Mouse (Mus musculus): Measurements from ENCODE around the gene Chd1l. TPM values are rescaled to one million over a fixed set of nuclear protein-coding genes. Genes with fewer than 3 reads are reported as not detected.

Gene Chd1l
- polyA plus RNA-seq (2012; ENCODE audit: insufficient read depth, insufficient read length, missing spikeins) = 7.8 and 8.6 TPM in 2 replicates

- Histone ChIP-seq H3K4me1 (ENCODE audit: control insufficient read depth, insufficient read depth, insufficient read length, low read length) (peaks cover 3% of the 10 kb centered on the region; the same call in 1 of the 2 replicates), H3K27ac (replicated peaks; ENCODE audit: low read depth, low read length) (peak within 1 kb of the TSS; percentile 83), H3K4me3 (ENCODE audit: insufficient read depth, low read depth, low read length) (peak within 1 kb of the TSS; percentile 94)
Measured at GRCm38 (mm10) chr3:97609845-97610410, at the start of gene Chd1l. Chd1l (minus strand) TSS chr3:97610203.

GRCm38 (mm10) chr3:97659746-97660145 is 49.7 kb upstream of the Chd1l start:
- H3K4me1 ChIP-seq (ENCODE audit: control insufficient read depth, insufficient read depth, insufficient read length, low read length) = no peaks in the 10 kb centered on the region
- peak overlapping the region; percentile 77 for H3K4me3 ChIP-seq (ENCODE audit: insufficient read depth, low read depth, low read length)
- H3K27ac ChIP-seq (replicated peaks; ENCODE audit: low read depth, low read length) = no peak overlapping the region

DNA sequence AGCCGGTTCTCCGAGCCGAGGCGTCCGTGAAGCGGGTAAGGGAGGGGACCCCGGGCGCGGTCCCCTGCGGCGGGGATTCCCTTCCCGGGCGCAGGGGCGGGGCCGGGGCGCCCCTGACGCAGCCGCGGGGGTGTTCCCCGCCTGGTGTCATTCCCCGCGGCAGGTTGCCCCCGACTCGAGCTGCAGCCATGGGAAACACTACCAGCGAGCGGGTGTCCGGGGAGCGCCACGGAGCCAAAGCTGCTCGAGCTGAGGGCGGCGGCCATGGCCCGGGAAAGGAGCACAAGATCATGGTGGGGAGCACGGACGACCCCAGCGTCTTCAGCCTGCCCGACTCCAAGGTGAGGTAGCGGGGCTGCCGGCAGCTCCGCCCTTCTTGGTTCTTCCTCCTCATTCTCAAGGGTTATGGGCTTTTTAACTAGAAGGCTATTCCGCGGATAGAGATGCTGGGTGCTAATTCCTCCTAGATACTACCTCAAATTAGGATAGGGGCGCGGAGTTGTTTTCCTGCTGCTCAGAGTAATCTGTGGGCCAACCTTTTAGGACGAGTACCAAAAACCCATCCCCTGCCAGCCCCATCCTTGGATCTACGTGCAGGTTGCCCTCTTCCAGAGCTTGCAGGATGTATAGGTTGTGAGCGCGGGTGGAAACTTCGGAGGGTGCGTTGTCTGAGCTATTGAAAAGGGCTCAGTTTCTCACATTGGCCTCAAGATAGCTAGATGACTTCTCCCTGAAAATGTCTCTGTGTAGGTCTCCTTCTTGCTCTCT is 48.6 kb upstream of the Chd1l start:
- no peaks in the 10 kb centered on the region for H3K4me1 ChIP-seq (ENCODE audit: control insufficient read depth, insufficient read depth, insufficient read length, low read length)
- H3K4me3 ChIP-seq (ENCODE audit: insufficient read depth, low read depth, low read length) = peak overlapping the region; percentile 77
- 0 out of 2 replicates have a peak overlapping the region, but pooled peaks have one; percentile 9 for H3K27ac ChIP-seq (replicated peaks; ENCODE audit: low read depth, low read length)

GRCm38 (mm10) chr3:97657655-97658411 is 47.8 kb upstream of the Chd1l start, which contains the start of gene Prkab2:
Prkab2 (plus strand) TSS chr3:97658193.
- Histone ChIP-seq H3K27ac (replicated peaks; ENCODE audit: low read depth, low read length) (peak within 1 kb of the TSS; percentile 62), H3K4me1 (ENCODE audit: control insufficient read depth, insufficient read depth, insufficient read length, low read length) (no peaks in the 10 kb centered on the region), H3K4me3 (ENCODE audit: insufficient read depth, low read depth, low read length) (peak within 1 kb of the TSS; percentile 83)

GRCm38 (mm10) chr3:97654901-97655300 is 44.9 kb upstream of the Chd1l start:
- Histone ChIP-seq H3K4me1 (ENCODE audit: control insufficient read depth, insufficient read depth, insufficient read length, low read length) (no peaks in the 10 kb centered on the region), H3K4me3 (ENCODE audit: insufficient read depth, low read depth, low read length) (no peak overlapping the region), H3K27ac (replicated peaks; ENCODE audit: low read depth, low read length) (no peak overlapping the region)

DNA sequence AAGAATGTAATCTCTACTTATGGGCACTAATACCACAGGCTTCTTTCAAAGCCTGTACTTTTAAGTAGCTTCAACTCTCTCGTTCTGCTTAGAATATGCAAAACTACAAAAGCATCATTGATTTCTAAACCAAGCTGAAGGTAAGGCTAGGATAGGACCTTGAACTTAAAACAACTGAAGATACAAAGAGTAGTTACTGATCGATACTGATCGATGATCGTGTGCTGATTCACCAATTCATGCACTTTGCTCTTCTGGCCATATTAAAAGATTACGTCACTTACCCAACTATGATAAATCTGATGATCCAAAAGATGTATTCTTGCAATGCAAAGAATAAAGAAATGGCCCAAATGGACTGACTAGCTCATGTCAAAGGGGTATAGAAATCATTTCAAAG is 43.8 kb upstream of the Chd1l start:
- Histone ChIP-seq H3K27ac (replicated peaks; ENCODE audit: low read depth, low read length) (no peak overlapping the region), H3K4me1 (ENCODE audit: control insufficient read depth, insufficient read depth, insufficient read length, low read length) (0 out of 2 replicates have a peak, but pooled peaks cover 2% of the 10 kb centered on the region), H3K4me3 (ENCODE audit: insufficient read depth, low read depth, low read length) (no peak overlapping the region)

DNA sequence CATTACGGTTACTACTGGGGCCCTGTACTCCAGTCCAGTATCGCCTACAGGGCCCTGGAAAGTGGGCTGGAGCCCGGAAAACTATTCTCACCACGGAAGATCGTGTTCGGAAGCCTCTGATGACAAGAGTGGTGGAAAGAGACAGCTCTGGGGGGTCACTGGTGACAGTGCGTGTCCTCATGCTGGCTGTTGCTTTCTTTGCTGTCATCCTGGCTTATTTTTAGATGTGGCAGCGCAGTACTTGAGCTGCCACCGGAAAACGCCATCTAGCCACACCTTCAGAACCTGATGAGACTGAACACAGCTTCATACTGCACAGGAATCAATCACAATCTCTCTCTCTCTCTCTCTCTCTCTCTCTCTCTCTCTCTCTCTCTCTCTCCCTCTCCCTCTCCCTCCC is 41.6 kb upstream of the Chd1l start:
- H3K4me1 ChIP-seq (ENCODE audit: control insufficient read depth, insufficient read depth, insufficient read length, low read length) = 0 out of 2 replicates have a peak, but pooled peaks cover 2% of the 10 kb centered on the region
- H3K4me3 ChIP-seq (ENCODE audit: insufficient read depth, low read depth, low read length) = no peak overlapping the region
- H3K27ac ChIP-seq (replicated peaks; ENCODE audit: low read depth, low read length) = no peak overlapping the region

- Histone ChIP-seq H3K4me3 (ENCODE audit: insufficient read depth, low read depth, low read length) (no peak overlapping the region), H3K4me1 (ENCODE audit: control insufficient read depth, insufficient read depth, insufficient read length, low read length) (0 out of 2 replicates have a peak, but pooled peaks cover 2% of the 10 kb centered on the region), H3K27ac (replicated peaks; ENCODE audit: low read depth, low read length) (no peak overlapping the region)
Measured at GRCm38 (mm10) chr3:97649469-97649868, 39.5 kb upstream of the Chd1l start.

DNA sequence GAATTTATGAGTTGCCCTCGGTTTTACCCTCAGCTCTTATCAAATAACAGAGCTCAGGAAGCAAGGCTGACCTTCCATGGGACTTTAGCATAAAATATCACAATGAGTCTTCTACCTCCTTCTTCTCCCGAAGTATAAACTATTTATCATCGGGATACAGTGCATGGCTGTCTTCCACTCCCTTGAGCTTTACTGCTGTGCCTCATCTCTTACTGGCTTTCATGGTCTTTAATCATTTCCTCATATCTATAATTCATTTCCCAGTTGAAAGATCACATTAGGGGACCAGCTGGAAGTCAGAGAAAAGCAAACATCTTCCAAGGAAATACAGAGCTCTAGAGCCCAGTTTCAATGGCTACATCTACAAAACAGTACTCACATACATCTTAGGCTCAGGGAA is 39.0 kb upstream of the Chd1l start:
- H3K27ac ChIP-seq (replicated peaks; ENCODE audit: low read depth, low read length) = no peak overlapping the region
- no peak overlapping the region for H3K4me3 ChIP-seq (ENCODE audit: insufficient read depth, low read depth, low read length)
- H3K4me1 ChIP-seq (ENCODE audit: control insufficient read depth, insufficient read depth, insufficient read length, low read length) = 0 out of 2 replicates have a peak, but pooled peaks cover 2% of the 10 kb centered on the region

GRCm38 (mm10) chr3:97648518-97648917 is 38.5 kb upstream of the Chd1l start:
- H3K4me3 ChIP-seq (ENCODE audit: insufficient read depth, low read depth, low read length) = no peak overlapping the region
- H3K27ac ChIP-seq (replicated peaks; ENCODE audit: low read depth, low read length) = peak overlapping the region; percentile 57; the same call in 1 of the 2 replicates
- 0 out of 2 replicates have a peak, but pooled peaks cover 2% of the 10 kb centered on the region for H3K4me1 ChIP-seq (ENCODE audit: control insufficient read depth, insufficient read depth, insufficient read length, low read length)

DNA sequence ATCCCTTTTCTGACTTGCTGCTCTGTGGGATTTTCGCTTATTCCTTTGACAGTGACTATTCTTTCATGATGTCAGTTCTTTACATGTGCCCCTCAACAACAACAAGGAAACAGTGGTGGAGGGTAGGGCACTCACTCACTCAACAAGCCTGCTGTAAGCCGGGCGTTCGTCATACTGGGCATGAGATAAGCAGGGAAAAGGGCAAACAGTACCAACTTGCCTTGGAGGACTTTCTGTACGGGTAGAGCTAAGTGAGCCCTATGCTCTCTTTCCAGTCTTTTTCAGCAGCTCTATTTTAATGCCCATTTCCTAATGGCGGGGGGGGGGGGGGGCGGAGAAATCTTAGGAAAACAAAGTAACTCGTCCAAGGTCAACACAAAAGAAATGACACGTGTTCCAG is 32.0 kb upstream of the Chd1l start:
- H3K4me3 ChIP-seq (ENCODE audit: insufficient read depth, low read depth, low read length) = no peak overlapping the region
- no peaks in the 10 kb centered on the region for H3K4me1 ChIP-seq (ENCODE audit: control insufficient read depth, insufficient read depth, insufficient read length, low read length)
- H3K27ac ChIP-seq (replicated peaks; ENCODE audit: low read depth, low read length) = peak overlapping the region; percentile 16; the same call in 1 of the 2 replicates

DNA sequence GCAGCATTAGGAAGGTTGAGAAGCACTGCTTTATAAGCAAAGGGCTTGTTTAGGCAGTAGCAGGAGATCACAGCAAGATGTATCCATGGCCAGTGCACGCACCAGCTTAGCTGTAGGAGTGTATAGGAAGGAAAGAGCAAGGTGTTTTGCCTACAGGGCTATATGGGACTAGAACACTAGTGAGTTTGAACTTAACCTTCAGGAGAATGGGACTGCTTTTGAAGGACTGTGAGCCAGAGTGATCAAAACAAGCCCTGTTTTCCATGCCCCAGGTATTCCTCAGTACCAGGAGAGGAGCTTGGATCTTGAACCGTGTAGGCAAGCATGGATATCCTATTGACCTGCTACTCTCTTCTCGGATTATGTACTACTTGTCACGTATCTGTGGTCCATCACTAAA is 31.4 kb upstream of the Chd1l start:
- Histone ChIP-seq H3K27ac (replicated peaks; ENCODE audit: low read depth, low read length) (no peak overlapping the region), H3K4me1 (ENCODE audit: control insufficient read depth, insufficient read depth, insufficient read length, low read length) (no peaks in the 10 kb centered on the region), H3K4me3 (ENCODE audit: insufficient read depth, low read depth, low read length) (no peak overlapping the region)

DNA sequence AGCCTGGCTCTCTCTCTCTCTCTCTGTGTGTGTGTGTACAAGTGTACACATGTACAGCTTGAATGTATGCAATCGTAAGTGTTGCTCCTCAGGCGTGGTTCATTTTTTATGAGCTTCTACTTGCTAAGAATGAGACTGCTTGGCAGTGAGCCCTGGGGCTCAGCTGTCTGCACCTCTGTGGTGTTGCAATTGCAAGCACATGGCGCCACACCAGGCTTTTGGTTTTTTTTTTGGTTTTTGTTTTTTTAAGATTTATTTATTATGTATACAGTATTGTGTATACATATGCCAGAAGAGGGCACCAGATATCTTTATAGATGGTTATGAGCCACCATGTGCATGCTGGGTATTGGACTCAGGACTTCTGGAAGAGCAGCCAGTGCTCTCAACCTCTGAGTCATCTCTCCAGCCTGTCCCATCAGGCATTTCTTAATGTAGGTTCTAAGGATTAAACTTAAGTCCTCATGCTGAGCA is 24.3 kb upstream of the Chd1l start:
- H3K4me1 ChIP-seq (ENCODE audit: control insufficient read depth, insufficient read depth, insufficient read length, low read length) = peaks cover 3% of the 10 kb centered on the region; the same call in 1 of the 2 replicates
- H3K27ac ChIP-seq (replicated peaks; ENCODE audit: low read depth, low read length) = peak overlapping the region; percentile 47; the same call in 1 of the 2 replicates
- no peak overlapping the region for H3K4me3 ChIP-seq (ENCODE audit: insufficient read depth, low read depth, low read length)

GRCm38 (mm10) chr3:97633456-97633855 is 23.5 kb upstream of the Chd1l start:
- H3K4me1 ChIP-seq (ENCODE audit: control insufficient read depth, insufficient read depth, insufficient read length, low read length) = peaks cover 3% of the 10 kb centered on the region; the same call in 1 of the 2 replicates
- H3K4me3 ChIP-seq (ENCODE audit: insufficient read depth, low read depth, low read length) = no peak overlapping the region
- H3K27ac ChIP-seq (replicated peaks; ENCODE audit: low read depth, low read length) = no peak overlapping the region

Measured in brown adipose tissue, adult 24 weeks (tissue).